Mouse (Mus musculus): Measurements from ENCODE around the gene Arhgap6.
"Not testable (repeated sequence)": the region's sequence is repeated elsewhere in the genome, so short reads cannot be mapped to it uniquely, and the experiment has no call there.

Gene Arhgap6

GRCm38 (mm10) chrX:169320668-169321005, 525.7 kb downstream of the Arhgap6 start:
- DNase-seq: not testable (repeated sequence)

GRCm38 (mm10) chrX:169325929-169326595, 531.2 kb downstream of the Arhgap6 start:
- DNase-seq: no peak

DNA sequence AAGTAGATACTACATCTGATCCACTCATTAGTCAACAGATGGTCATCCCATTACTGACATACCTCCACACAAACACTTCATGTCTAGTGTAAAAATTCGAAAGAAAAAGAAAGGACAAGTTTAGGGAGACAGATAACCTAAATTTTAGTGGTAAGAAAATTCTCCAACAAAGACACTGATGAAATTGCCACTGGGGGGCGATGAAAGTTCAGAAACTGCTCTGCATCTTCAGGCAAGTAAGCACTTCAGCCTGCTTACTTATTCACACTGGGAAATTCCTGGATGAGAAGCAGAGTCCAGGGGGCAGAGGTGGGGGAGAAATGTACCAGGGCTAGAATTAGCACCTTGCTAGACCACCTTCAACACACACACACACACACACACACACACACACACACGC, 537.4 kb downstream of the Arhgap6 start:
- DNase-seq: peak in 1 of 2 experiments; percentile 11

DNA sequence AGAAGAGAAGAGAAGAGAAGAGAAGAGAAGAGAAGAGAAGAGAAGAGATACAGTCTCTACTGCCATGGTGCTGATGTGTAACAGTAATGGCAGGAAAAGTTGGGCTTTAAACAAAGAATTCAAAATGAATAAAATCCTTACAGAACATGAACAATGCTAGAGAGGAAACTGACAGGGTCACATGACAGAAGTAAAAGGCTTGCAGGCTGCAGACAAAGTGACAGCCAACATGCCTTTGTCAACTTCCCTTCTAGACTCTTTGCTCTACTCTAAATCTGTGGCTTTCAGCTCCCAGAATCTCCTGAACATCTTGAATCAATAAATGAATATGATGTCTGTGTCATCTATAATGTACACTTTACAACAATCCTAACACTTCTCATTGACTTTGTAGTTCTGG, 542.7 kb downstream of the Arhgap6 start:
- DNase-seq: no peak

DNA sequence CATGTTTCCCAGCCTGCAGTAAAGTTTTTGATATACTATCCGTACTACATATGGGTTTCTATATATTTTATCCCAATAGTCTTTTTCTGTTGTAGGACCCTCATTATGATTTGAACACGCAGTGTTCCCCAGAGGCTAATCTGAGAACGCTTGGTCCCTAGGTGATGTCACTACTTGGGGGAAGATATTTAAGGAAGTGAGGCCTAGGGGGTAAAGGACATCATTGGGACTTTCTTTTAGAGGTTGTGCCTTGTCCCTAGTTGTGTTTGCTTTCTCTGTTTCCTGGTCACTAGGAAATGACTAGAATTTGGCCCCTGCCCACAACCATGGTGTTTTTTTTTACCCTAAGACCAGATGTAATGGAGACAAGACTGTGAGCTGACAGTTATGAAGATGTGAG, 543.3 kb downstream of the Arhgap6 start:
- DNase-seq: no peak
